Mouse (Mus musculus) embryonic fibroblast, embryonic 13.5 days (primary cell): Measurements from ENCODE around the gene Cnih3.

Experiments
- CTCF ChIP-seq: IDR thresholded peaks from 2 replicates; pipeline ENCODE4 v1.5.1; 2011; ENCODE audit warnings: mild to moderate bottlenecking, control low read depth, low read length, moderate library complexity, borderline replicate concordance; ENCODE audit not compliant: insufficient read depth
- POLR2A ChIP-seq: IDR thresholded peaks from 2 replicates; pipeline ENCODE4 v1.6.1; 2011; ENCODE audit warnings: low read depth, mild to moderate bottlenecking, control low read depth, low read length, moderate library complexity

DNA sequence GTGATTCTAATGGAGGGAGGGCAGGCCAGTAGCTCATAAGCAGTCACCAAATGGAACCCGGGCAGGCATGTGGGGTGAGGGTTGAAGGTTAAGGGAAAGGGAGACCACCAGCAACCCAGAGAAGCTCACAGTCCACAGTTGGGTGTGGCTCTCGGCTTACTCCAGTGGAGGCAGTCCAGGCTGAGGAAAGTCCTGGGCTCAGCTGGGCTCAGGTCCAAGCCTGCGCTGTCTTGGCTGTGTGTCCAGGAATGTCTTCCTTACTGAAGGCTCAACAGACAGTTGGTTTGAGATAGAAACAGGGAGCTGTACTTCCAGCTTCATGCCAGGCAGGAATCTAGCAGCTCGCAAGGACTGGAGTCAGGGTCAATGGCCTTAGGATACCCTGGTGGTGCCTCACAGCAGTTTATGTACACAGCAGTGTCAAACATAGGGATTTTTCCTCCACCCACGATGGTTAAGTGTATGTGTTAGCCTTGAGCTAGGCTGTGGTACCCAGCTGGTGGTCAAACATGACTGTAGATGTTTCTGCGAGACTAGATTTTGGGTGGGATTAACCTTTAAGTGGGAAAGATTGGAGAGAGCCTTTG lies 65.6 kb downstream of the Cnih3 start:
- no peak for TF ChIP-seq CTCF
- TF ChIP-seq POLR2A: no peak
